Mouse (Mus musculus) mouse trophoblast stem cell (cell line): ENCODE data around the gene Oxa1l.

Source experiments
- in situ Hi-C, 2 experiments: fragments of 300-500 bp; cut with MseI, MboI; formaldehyde crosslinking; loops; 2 replicates in 1 of 2; 3 replicates in 1 of 2; pipeline ENCODE4 v1.15.1; 2025

Gene Oxa1l

DNA sequence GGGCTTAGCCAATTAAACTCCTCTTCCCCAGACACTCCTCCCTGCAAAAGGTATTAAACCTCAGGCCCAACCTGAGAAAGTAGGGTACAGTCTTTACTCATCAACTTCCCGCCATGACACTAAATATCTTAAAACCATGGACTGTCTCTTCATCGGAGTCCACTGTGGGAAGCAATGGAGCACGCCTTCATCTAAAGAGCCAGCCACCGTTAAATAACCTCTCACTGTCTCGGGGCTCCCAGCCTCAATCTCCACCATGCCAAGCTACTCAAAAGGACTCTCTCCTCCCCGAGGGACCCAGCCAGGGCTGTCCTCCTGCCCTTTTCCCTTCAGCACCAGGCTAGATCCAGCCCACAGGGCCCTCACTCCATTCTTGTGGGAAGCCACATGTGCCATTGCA, 10.0 kb downstream of the Oxa1l start:
- in situ Hi-C loops, result no loop called here

DNA sequence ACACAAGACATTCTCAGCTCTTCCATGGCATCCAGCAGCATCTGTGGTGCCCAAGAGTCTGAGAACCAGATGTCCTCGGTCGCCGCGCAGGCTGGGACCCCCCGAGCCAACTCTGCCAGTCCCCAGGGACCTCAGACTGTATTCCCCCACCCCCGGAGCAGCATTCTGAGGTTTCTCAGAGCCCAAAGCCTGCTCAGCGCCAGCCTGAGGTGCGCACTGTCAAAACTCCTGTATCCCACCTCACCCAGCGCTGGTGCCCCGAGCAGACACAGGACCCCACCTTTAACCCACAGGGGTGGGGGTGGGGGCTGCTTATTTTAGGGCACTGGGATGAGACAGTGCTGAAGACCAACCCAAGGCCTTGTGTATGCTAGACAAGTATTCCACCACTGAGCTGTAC, 10.8 kb downstream of the Oxa1l start:
- in situ Hi-C loops, result no loop called here

DNA sequence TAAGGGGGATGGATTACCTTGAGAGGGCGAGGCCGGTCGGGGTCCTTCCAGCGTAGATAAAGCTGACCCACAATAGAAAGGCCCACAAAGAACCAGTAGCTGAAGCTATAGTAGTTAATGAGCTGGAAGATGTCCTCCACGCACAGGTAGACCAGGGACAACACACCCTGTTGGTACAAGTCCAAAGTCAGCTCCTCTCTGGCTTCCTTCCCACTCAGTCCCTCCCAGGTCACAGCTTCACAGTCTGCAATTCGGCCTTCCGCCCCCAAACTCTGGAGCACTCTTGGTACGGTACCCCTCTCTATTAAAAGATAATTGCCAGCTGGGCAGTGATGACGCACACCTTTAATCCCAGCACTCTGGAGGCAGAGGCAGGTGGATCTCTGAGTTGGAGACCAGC, 12.3 kb downstream of the Oxa1l start:
- in situ Hi-C loops, result no loop called here

DNA sequence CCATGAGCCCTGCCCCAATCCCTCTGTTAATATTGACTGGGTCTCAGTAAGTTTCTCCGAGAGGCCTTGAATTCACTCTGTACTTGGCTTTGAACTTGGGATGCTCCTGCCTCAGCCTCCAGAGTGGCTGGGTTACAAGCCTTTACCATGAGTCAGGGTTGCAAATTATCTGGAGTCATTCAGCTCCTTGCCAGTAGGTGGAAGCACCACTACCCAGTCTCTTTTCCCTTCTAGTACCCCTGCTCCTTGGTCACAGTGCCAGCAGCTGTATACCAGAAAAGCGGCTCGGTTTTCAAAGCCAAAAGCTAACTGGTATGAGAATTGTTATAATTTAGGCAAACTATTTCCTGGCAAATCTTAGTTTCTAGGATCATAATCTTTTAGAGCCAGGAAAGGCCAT, 15.3 kb downstream of the Oxa1l start:
- in situ Hi-C loops, result loop anchor here in 1 of 2 experiments (5.0 kb wide), 1 partner anchor 36 kb away; no protein-coding TSS in a partner anchor

DNA sequence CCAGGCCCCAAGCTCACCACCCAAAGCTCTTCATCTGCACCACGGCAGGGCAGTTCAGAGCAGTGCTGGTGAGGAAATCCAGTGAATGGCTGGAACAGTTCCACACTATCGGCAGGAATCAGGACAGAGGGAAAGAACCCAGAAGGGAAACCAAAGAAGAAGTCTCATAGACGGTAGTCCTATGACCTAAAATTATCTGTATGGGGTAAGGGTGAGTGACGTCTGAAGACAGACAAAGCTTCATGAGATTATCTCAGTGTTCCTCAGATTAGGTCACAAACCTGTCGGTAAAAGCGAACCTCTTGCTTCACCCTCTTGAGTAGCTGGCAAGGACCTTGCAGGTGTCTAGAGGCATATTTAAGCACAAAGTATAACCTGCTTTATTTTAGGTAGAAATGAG, 16.5 kb downstream of the Oxa1l start:
- in situ Hi-C loops, result loop anchor here in 1 of 2 experiments (5.0 kb wide), 1 partner anchor 35 kb away; no protein-coding TSS in a partner anchor

DNA sequence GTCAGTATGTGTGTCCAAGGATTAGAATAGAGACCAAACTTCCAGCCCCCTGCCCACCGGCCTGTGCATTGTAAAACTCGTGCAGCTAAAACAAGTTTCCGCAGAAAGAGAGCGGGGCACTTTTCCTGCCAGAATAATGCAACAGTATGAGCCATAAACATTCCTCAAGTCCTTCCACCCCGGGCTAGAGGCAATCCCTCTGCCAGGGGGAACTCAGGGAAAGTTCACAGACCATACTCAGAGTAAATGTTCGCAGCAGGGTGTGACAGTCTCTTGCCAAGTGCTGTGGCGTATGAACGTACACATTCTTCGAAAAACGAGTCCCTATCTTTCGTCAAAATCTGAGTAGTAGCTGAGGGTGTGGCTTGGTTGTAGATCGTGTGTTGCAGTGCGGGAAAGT, 18.9 kb downstream of the Oxa1l start:
- in situ Hi-C loops, result loop anchor here in 1 of 2 experiments (5.0 kb wide), 1 partner anchor 33 kb away; no protein-coding TSS in a partner anchor

DNA sequence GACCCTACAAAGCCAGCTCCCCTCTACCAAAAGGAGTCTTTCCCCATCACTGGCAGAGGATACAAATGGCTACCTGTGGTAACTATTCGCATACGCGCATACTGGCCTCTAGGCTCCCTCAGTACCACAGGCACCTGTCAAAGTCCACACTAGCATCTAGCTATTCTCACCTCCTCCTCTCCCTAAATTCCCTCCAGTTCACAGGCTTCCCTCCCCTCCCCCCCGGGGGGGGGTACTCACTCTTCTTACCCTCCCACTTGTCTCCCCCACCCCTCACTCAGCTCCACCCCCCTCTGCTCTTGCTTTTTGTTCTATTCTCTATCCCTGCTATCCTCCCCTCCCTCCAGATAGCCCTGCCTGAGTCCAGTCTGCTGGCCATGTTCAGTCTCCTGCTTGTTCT, 20.0 kb downstream of the Oxa1l start:
- in situ Hi-C loops, result no loop called here

DNA sequence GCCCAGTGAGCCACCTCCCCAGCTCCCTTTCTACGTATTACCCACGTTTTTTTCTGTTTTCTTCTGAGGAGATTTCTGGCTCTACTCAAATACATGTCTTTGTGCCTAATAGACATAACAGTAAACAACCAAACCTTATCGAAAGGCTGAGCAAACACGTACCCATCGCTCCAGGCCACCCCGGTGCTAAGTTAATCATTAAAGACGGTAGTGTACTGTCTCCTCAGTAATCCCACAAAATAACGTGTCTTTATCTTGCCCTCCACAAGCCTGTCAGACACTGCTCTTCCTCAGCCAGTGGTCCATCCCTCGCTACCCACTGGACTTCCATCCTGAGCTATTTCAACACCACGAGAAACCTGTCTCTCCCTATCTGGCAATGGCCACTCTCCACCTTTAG, 21.2 kb downstream of the Oxa1l start:
- in situ Hi-C loops, result no loop called here

DNA sequence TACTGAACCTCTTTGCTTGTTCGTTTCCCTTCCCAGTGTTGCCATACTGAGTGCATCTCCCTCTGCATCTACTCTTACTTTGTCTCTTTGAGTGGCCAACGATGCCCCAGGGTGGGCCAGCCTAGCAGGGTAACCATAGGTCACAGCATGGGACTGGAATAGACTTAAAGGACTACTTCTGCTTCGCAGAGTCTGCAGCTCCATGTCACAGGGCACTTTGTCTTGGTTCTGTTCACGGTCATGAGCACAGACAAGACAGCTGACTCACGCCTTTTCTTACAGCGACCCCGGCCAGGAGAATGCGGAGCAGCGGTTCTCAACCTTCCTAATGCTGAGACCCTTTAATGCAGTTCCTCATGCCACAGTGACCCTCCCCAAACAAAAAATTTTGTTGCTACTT, 22.0 kb downstream of the Oxa1l start:
- in situ Hi-C loops, result no loop called here

DNA sequence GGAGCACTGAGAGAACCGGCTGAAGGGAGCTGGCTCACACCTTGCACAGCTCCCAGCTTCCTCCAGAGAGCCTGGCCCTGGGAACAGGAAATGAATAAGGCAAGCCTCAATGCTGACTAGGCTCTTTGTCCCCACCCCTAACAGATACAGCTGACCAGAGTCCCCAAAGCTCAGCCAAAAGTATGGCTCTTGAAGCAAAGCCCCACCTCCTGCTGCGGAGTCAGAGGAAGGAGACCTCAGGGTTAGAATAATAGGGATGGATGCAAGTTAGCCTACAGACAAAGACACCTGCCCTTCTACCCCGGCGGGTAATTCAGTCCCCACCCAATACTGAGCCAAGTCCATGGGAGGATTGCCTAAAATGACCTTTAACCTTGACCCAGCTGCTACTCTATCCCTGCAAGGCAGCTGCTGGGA, 22.7 kb downstream of the Oxa1l start:
- in situ Hi-C loops, result no loop called here

DNA sequence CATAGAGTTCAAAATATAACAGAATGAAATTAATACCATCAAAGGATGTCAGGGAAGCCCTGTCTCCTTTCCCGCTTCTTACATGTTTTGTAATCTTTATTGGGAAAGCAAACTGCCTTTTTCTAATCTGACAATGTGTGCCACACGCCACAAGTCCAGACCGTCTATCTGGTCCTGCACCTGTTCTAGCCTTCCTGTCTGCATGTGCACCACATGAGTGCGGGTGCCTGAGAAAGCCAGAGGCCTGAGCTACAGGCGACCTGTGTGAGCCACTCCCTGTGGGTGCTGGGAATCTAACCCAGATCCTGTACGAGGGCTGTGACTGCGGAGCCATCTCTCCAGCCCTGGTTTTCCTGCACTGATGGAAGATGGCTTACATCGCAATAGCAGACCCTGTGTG, 23.8 kb downstream of the Oxa1l start:
- in situ Hi-C loops, result no loop called here

DNA sequence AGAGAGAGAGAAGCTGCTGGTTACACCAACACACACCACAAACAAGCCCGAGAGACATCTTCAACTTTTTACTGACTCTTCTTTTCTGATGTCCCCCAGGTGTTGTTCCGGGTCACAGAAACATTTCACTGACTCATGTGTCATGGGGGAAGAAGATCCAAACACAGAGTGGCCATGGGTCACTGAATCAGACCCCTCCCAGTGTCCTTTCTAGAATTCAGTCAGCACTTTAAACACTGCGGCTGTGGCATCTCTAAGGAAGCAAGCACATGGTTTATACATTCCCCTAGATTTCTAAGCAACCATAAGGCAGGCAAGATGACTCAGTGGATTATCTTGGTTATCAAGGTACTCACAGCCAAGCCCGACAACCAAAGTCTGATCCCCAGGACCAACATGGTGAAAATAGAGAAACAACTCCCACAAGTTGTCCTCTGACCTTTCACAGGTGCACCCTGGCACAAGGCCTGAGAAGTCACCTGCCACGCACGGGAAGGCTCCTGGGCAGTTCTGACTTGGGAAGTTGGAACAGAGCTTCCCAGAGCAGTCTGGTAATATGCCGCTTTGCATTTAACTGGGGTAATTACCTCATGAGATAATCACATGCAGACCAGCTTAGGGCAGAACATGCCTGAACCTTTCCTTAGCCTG, 25.5 kb downstream of the Oxa1l start:
- in situ Hi-C loops, result no loop called here

DNA sequence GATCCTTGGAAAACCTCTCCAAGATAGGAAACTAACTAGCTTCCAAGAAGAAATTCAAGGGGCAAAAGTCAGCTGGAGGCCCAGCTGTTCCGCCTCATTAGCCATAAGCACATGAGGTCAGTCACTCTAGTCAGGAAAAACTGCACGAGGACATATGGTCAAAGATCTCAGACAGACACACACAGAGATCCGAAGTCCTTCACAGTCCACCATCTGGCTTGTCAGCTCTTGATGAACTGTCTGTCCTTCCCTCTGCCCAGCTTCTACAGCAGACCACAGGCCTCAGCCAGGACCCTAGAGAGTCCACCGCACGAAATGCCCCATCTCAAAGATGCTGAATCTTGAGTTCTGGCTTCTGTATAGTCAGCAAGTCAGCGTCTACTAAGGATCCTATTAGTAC, 26.9 kb downstream of the Oxa1l start:
- in situ Hi-C loops, result no loop called here

DNA sequence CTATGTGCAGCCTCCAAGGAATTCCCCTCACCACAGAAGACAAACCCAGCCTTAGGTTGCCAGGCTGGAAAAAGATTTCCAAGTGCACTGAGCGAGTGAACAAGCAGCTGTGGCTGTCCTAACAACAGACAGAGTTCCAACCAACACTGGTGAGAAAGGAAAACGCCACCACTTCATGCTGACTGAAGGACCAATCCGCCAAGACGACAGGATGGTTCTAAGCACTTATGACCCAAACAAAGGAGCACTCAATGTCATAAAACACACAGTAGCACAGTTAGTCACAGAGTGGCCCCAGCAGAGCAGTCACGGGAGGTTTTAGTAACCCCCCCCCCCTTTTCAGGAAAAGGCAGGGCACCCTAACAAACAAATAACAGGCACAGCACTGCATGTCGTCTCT, 30.2 kb downstream of the Oxa1l start:
- in situ Hi-C loops, result no loop called here

DNA sequence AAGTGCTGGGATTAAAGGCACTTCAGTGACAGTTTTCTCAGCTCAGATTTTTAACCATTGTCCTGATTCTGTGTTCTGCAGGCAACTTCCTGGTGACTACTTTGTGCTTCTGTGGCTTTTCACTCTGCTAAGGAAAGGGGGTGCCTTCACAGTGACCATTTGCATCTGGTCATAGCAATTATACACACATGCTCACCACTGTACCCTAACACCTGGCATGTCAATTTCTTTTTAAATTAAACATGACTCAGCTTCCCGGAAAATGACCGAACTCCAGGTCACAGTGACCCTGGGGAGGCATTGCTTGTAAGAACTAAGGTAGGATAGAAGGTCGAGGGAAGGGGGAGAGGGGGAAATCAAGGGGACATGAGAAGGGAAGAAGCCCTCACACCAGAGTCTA, 33.2 kb downstream of the Oxa1l start:
- in situ Hi-C loops, result no loop called here

DNA sequence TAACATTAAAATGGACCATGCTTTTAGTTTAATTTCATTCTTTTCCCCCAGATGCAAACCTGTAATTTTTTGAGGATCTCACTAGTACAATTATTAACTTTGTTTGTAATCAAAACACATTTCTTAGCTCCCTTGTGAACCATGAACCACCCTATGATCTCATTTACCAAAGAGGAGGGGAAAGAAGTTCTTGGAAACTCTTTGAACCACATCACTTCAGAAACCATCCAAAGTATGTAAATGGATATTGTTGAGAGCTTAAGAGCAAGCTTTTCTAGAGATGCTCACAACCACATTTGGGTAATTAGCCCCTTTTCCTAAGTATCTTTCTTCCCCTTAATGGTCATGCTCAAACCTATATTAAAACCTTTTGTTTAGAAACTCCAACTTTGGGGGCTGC, 33.7 kb downstream of the Oxa1l start:
- in situ Hi-C loops, result no loop called here

DNA sequence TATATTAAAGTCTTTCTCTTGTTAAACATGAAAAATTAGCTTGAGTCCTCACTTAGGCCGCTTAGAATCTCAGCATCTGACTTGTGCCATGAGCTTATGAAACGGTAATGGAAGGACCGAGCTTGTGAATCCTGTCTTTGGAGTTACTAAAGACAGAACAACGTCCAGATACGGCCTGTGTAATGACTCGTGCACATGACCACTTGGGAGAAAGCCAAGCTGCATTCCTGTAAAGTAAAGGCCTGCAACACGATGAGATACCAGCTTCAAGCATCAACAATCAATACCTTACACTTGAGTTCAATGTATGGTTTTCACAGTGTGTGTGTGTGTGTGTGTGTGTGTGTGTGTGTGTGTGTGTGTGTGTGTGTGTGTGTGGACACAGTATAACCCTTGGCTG, 36.1 kb downstream of the Oxa1l start:
- in situ Hi-C loops, result no loop called here

DNA sequence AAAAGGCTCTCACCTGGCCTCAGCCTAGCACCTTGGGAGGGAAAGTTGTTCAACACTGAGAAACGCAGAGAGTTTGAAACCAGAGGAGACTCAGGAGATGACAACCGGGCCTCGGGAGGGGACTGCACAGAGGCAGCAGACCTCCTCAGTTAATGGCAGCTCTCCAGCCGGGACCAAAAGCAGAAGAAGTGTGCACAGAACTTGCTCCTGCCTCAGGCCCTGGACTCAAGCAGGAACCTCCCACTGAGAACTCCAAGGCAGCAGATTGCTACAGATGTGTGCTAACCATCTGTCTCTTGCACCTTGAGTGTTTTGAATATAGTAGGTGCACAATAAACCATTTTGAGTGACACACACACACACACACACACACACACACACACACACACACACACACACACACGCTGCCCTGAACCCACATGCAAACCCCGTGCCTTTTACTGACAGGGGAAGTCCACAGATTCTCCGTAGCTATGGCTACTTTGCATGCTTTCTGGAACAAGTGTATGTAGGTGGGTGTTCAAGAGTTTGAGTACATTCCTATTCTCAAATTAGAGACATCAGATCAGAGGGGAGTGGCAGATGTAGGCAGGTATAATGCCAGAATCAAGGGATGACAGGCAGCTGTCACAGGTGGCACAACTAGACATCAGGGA, 37.4 kb downstream of the Oxa1l start:
- in situ Hi-C loops, result no loop called here

DNA sequence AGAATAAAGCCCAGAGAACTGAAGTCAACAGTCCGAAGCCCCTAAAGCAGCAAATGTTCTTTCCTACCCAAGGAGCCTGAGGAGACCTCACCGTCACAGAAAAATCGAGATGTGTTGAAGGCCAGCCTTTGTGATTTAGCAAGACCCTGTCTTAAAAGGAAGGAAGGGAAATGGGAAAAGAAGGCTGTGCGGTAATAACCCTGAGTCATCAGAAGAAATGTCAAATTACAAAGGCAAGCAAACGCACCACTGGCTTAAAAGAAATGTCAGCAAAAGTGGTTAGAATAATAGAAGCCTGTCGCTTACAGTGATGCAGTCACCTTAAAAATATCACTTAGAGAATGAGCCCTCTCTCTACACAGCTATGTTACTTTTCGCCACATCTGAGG, 37.9 kb downstream of the Oxa1l start:
- in situ Hi-C loops, result no loop called here

DNA sequence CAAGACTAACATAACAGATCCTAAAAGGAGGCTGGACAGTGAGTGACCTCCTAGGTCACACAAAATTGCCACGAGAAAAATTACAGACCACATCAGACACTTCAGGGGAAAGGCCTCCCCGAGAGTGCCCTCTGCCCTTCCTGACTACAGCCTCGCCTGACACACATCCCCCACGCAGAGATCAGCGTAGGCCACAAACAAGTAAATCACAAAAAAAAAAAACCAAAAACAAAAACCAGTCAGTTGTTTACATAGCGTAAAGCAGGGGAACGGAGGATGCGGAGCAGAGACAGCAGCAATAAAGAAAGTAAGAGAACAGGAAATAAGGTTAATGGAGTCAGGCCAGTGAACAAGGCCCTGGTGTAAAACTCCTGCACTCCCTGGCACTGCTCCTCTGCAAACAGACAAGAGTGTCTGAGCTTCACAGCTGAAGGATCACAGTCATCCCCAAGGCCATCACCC, 38.3 kb downstream of the Oxa1l start:
- in situ Hi-C loops, result no loop called here

DNA sequence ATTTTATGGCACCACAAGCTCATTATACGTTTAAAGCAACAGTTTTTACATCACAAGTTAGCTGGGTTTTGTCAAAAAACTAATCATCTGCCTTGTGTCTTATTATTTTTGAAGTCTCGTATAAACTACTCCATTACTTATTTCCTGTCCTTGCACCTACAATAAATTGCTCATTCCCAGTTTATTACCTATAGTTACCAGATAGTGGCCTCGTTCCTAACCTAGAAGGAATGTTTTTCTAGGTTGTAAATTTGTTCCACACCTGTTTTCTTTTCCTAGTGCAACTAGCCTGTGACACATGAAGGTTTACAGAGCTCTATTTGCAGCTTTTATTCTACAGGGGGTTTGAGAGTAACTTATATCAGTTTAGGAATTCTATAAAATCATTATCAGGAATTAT, 41.1 kb downstream of the Oxa1l start:
- in situ Hi-C loops, result loop anchor here (25.0 kb wide), 2 partner anchors 164 to 339 kb away; no protein-coding TSS in a partner anchor

DNA sequence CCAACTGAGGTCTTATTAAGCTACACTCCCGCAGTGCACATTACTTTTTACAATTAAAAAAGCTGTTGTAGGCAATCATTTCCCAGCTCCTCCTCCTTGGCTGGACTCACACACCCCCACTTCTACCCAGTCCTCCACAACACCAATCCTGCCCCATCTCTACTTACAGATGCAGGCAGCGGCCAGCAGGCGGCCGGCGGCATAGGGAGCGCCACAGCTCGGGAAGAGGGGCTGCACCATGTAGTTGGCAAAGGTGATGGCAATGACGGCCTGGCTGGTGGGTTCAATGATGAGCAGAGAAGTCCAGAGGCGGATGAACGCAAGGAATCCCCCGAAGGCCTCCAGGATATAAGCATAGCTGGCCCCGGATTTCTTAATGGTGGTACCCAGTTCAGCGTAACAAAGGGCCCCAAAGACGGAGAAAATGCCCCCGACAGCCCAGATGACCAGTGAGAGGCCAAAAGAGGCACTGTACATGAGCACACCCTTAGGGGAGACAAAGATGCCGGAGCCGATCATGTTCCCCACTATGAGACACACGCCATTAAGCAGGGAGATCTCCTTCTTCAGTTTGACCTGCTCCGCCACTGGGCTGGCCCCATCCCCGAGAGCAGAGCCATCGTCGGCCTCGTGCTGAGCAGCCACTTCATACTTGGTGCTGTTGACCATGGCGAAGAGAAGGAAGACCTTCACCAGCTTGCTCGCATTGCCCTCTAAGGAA, 47.9 kb downstream of the Oxa1l start:
- in situ Hi-C loops, result loop anchor here (25.0 kb wide), 2 partner anchors 171 to 346 kb away; no protein-coding TSS in a partner anchor
